Mouse (Mus musculus) erythroblast, embryonic 14.5 days (primary cell): ENCODE data around the gene Rdh16f1. TPM values are rescaled to one million over a fixed set of nuclear protein-coding genes. Genes with fewer than 3 reads are reported as not detected.
"Not testable (repeated sequence)": the region's sequence is repeated elsewhere in the genome, so short reads cannot be mapped to it uniquely, and the experiment has no call there.

Experiments
- H3K27me3 ChIP-seq: 2 replicates; pipeline ENCODE4 v1.6.1; 2012; ENCODE audit warnings: inconsistent platforms; ENCODE audit not compliant: control insufficient read depth
- H3K36me3 ChIP-seq: 2 replicates; pipeline ENCODE4 v1.6.1; 2012; ENCODE audit warnings: mild to moderate bottlenecking, inconsistent platforms; ENCODE audit not compliant: control insufficient read depth
- H3K4me1 ChIP-seq: 2 replicates; pipeline ENCODE4 v1.6.1; 2012; ENCODE audit warnings: inconsistent platforms; ENCODE audit not compliant: control insufficient read depth
- H3K4me3 ChIP-seq: replicated peaks from 2 replicates; pipeline ENCODE3; 2012; ENCODE audit warnings: moderate library complexity, mild to moderate bottlenecking, inconsistent platforms
- H3K9me3 ChIP-seq: 2 replicates; pipeline ENCODE4 v1.6.1; 2012; ENCODE audit warnings: low read length, inconsistent platforms, mixed read lengths; ENCODE audit not compliant: control insufficient read depth
- GATA1 ChIP-seq: IDR thresholded peaks from 2 replicates; pipeline ENCODE4 v1.6.1; 2012; ENCODE audit warnings: low read length, inconsistent platforms, mixed read lengths
- TAL1 ChIP-seq: IDR thresholded peaks from 3 replicates; pipeline ENCODE4 v1.6.1; 2012; ENCODE audit warnings: low read length, inconsistent platforms, mixed read lengths
- polyA plus RNA-seq: library from polyadenylated mRNA; stranded (reverse); fragments of >175 nt; gene quantifications from 2 replicates; pipeline ENCODE4 v1.2.3, GENCODE M21; 2012

The Rdh16f1 gene
- polyA plus RNA-seq, 1 experiment, result not detected

GRCm38 (mm10) chr10:127763914-127764680 is 4.5 kb downstream of the Rdh16f1 start:
- no peak for TF ChIP-seq GATA1
- no peak for TF ChIP-seq TAL1
- Histone ChIP-seq H3K36me3 (no peaks in the 10 kb centered on the region), H3K4me1 (no peaks in the 10 kb centered on the region), H3K27me3 (no peaks in the 10 kb centered on the region), H3K9me3 (no peaks in the 10 kb centered on the region), H3K4me3 (no peak overlapping the region)

GRCm38 (mm10) chr10:127766564-127766963 is 7.0 kb downstream of the Rdh16f1 start:
- TF ChIP-seq TAL1 (no peak), GATA1 (no peak)
- Histone ChIP-seq H3K4me3 (no peak overlapping the region), H3K27me3 (no peaks in the 10 kb centered on the region), H3K36me3 (no peaks in the 10 kb centered on the region), H3K4me1 (no peaks in the 10 kb centered on the region), H3K9me3 (no peaks in the 10 kb centered on the region)

- no peaks in the 10 kb centered on the region for H3K36me3 ChIP-seq
- H3K4me3 ChIP-seq, result no peak within 1 kb of the TSS
- H3K4me1 ChIP-seq, result no peaks in the 10 kb centered on the region
- H3K27me3 ChIP-seq, result no peaks in the 10 kb centered on the region
- no peaks in the 10 kb centered on the region for H3K9me3 ChIP-seq
- TF ChIP-seq GATA1 (no peak), TAL1 (no peak)
These were observed 16.4 kb downstream of the Rdh16f1 start, which contains the start of gene Rdh9 for GRCm38 (mm10) chr10:127776011-127776410. TSS of gene Rdh9 (plus strand) at chr10:127776386.

DNA sequence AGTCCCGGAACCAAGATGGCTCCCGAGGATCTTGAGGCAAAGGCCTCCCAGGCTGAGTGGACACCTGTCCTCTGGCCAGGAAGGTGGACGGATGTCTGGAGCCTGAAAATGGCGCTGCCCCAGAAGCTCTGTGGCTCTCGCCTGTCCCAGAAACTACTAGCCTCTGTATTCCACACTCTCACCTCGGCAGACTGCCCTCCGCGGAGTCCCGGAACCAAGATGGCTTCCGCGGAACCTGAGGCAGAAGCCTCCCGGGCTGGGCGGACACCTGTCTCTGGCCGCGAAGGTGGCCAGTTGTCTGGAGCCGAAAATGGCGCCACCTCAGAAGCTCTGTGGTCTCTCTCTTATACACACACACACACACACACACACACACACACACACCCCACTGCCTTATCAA is 22.7 kb downstream of the Rdh16f1 start:
- H3K36me3 ChIP-seq, H3K4me3 ChIP-seq, H3K9me3 ChIP-seq, H3K4me1 ChIP-seq, H3K27me3 ChIP-seq: not testable (repeated sequence)

- H3K9me3 ChIP-seq, result peaks cover 13% of the 10 kb centered on the region
- H3K27me3 ChIP-seq, H3K4me3 ChIP-seq, H3K36me3 ChIP-seq, H3K4me1 ChIP-seq: not testable (repeated sequence)
These were observed 25.8 kb downstream of the Rdh16f1 start for GRCm38 (mm10) chr10:127785411-127785810.

DNA sequence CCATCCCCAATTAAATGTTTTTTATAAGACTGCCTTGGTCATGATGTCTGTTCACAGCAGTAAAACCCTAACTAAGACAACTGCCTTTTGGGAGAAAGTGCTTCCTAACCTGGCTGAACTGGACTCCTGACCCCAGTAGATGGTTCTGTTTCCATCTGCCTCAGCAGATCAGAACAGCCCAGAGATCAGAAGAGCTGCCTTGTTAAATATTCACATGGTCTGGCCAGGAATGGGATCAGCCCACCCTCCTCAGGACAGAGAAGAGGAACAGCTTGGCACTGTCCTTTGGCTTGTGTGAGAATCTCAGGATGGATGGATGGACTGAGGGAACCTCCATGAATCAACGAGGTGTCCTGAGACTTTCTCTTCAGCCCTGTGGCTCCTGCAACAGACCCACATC is 39.7 kb downstream of the Rdh16f1 start:
- Histone ChIP-seq H3K9me3 (peaks cover 9% of the 10 kb centered on the region), H3K4me1 (no peaks in the 10 kb centered on the region; the same call in 1 of the 2 replicates), H3K27me3 (no peaks in the 10 kb centered on the region), H3K36me3 (no peaks in the 10 kb centered on the region), H3K4me3 (no peak overlapping the region)
- TF ChIP-seq TAL1 (no peak), GATA1 (no peak)

DNA sequence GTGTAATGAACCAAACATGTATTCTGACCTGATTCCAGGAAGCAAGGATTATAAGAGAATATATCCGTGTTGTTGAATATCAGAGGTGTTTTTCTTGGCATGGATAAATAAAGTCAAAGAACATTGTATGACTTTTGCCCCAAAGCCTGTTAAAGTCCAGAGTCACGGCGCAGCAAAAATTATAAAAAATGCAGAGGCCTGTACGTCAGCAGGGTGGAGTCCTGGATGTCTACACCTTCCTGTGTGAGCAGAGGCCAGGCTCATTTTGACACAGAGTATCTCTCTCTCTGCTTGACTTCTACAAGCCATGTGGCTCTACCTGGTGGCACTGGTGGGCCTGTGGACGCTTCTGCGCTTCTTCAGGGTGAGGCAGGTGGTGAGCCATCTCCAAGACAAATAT is 41.3 kb downstream of the Rdh16f1 start, which contains the start of gene Rdh16:
TSS of gene Rdh16 (plus strand) at position 262 of the 400 bp plus-strand sequence.
- peaks cover 5% of the 10 kb centered on the region for H3K9me3 ChIP-seq
- H3K36me3 ChIP-seq, result no peaks in the 10 kb centered on the region
- H3K27me3 ChIP-seq, result no peaks in the 10 kb centered on the region
- H3K4me1 ChIP-seq, result no peaks in the 10 kb centered on the region; the same call in 1 of the 2 replicates
- H3K4me3 ChIP-seq, result no peak within 1 kb of the TSS
- TF ChIP-seq GATA1 (no peak), TAL1 (no peak)

DNA sequence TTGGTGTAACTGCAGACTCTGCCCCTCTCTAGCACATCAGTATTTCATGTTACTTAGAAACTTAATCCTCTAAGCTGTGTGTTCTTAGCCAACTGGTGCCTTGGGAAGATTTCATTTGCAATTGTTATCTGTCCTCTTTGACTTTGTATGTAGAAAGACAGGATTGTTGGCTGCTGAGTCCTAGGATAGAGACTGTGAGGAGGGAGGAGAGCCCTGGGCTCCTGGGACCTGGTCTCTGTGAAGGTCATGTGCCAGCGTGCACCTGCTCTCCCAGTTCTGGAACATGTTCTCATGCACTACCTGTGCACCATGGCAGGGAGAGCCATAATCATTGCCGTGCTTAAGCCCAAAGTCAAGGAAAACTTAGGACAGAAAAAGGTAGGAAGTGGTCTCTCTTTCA is 42.0 kb downstream of the Rdh16f1 start:
- Histone ChIP-seq H3K9me3 (peaks cover 3% of the 10 kb centered on the region), H3K4me3 (no peak overlapping the region), H3K27me3 (no peaks in the 10 kb centered on the region), H3K4me1 (no peaks in the 10 kb centered on the region; the same call in 1 of the 2 replicates), H3K36me3 (no peaks in the 10 kb centered on the region)
- TF ChIP-seq TAL1, result no peak
- no peak for TF ChIP-seq GATA1

DNA sequence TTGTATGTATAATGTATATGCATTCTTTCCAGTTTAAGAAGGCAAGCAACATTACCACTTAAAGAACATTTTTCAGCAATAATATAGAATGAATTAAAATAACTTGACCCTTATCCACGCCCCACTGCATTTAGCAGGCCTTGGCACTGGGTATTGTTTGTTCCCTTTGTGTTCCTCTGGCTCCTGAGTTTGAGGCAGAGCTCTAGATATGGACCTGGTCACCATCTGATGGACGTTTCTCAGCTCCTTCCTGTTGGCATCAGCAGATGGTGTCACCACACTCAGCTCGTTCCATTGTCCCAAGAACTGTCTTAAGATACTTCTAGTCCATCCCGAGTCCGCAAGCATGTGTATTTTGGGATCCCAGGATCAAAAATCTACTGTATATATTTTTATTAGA is 42.6 kb downstream of the Rdh16f1 start:
- H3K9me3 ChIP-seq, result no peaks in the 10 kb centered on the region
- TF ChIP-seq TAL1 (no peak), GATA1 (no peak)
- no peak overlapping the region for H3K4me3 ChIP-seq
- H3K27me3 ChIP-seq, result no peaks in the 10 kb centered on the region
- H3K36me3 ChIP-seq, result no peaks in the 10 kb centered on the region
- H3K4me1 ChIP-seq, result no peaks in the 10 kb centered on the region

- Histone ChIP-seq H3K27me3 (no peaks in the 10 kb centered on the region), H3K9me3 (no peaks in the 10 kb centered on the region), H3K36me3 (no peaks in the 10 kb centered on the region), H3K4me3 (no peak overlapping the region), H3K4me1 (no peaks in the 10 kb centered on the region)
- TF ChIP-seq GATA1, result no peak
These were observed 44.8 kb downstream of the Rdh16f1 start for GRCm38 (mm10) chr10:127804416-127804815.
